Mouse (Mus musculus) spleen, postnatal 14 days (tissue): ENCODE measurements at regions not wholly inside any gene's neighbourhood (a gene's known extent, or its start where the extent isn't known, plus 50 kb on each side); places are given as distances from the start of the nearest gene placed in this dataset.

Experiments used
- DNase-seq, 2 experiments: peaks; one replicate each; pipeline ENCODE4 v3.0.0; 2021 to 2022; ENCODE audit warnings: low spot score in 2 of 2

DNA sequence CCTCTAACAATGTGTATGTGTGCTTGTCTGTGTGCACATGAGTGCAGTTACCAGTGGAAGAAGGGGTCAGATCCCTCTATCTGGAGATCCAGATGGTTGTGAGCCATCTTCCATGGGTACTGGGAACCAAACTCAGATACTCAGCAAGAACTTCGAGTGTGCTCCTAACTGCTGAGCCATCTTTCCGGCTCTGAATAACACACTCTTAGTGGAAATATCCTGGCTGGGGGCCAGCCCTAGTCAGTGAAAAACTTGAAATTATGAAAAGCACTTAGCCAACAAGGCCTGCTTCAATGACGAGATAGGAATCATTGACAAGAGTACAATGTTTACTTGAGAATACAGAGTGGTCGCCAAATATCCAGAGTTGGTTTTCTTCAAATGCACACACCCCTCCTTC is 266.0 kb upstream of the Auts2 start:
- no peak for DNase-seq

DNA sequence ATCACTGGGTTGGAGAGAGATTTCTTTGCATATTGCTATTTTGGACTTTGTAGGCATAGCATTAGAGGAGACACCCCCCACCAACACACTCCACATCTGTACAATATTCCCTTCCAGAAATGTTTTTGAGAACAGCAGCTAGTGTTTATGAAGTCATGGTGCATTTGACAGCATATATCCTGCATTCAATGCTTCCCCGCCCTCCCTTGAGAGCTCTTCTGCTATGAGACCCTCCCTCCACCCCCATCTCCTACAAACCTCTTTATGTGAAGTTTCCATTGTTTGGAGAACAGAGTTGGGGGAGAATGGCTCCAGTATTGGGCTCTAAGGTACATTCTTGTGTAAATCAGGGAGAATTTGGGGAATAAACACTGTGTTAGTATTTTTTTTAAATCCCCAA is 252.9 kb upstream of the Auts2 start:
- DNase-seq: no peak

DNA sequence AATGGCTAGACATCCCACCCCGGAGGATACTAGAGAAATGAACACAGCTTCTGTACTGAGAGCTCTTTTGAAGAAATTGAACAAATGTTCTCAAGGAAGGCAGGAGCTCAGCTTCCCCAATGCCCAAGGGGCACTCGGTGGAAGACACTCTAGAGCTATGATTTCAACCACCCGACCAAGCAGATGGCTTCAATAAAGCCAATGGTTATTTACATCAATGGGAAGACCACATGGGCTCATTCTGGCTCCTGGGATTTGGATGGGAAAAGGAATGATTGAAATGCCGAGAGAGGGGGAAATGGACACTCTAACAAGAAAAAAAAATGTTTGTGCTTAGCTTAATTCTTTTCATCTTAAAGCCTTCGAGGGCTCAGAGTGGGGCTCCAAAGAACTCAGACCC is 249.3 kb upstream of the Auts2 start:
- no peak for DNase-seq

DNA sequence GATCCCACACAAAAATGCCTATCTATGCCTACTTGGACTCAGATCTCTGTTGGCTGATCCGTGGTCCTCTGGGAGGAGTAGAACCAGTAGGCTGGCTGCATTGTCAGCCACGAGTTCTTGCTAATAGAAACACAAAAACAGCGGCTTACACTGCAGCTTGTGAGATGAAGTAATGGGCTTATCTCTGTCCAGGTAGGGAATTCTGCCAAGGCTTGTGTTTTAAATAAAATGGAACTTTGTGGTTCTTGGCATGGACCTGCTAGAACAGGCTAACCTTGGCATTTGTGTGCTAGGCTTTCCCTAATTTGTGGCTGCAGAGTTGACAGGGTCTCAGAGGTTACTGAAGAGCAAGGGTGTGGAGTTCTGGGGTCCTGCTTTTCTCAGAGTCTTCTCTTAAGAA is 242.1 kb upstream of the Auts2 start:
- no peak for DNase-seq

DNA sequence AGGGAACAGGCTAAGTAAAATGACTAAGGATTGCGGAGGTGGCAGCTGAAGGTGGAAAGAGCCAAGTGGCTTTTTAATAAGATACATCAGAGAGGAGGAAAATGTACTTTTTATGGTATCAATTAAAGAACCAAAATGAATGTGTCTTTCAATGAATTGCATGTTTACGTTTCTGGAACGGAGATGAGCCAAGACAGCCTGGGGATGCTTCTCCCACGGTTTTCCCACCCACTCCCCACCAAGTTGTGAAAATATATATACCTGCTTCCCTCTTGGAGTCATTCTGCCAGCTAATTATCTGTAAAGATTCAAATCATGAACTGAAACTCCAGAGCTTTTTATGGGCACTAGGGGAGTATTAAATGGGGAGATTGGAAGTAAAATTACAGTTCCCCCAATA is 241.6 kb upstream of the Auts2 start:
- DNase-seq: no peak

DNA sequence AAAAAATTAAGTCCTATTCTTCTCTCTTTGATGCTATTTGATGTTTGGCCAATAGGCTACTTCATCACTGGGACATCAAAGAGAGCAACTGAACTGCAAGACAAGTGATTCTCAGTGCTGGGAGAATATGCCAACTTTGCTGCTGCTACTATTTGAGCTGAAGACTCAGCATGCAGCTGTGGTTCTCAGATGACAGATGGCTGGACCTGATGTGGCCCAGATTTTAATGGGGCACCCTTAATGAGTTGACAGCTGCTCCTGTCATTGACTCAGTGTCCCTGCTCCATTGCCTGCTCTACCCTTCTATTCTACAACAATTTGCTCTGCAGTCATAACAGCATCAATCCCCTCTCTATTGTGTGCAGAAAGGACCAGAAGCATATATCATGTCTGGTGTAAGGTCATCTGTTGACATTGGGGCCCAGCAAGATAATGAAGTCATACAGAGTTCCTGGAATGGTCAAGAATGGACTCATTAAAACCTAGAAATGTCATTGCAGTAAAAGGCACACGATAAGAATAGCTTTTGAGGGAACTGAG is 231.1 kb upstream of the Auts2 start:
- no peak for DNase-seq

DNA sequence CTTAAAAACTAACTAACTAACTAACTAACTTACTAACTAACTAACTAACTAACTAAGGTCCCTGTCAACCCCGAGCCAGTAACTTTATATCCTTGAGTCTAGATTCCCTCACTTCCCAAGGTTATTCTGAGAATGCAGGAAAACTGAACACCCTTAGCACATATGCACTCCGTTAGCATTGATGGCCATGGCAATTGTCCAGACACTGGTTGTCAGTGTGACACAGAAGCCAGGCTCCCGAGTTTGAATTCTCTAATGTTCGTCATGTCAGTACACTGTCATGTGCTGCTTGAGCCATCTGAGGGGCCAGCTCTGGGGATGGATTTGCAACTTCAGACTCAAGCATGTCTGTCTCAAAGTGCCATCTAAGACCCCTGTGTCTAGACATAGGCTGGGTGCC is 217.3 kb upstream of the Auts2 start:
- no peak for DNase-seq

DNA sequence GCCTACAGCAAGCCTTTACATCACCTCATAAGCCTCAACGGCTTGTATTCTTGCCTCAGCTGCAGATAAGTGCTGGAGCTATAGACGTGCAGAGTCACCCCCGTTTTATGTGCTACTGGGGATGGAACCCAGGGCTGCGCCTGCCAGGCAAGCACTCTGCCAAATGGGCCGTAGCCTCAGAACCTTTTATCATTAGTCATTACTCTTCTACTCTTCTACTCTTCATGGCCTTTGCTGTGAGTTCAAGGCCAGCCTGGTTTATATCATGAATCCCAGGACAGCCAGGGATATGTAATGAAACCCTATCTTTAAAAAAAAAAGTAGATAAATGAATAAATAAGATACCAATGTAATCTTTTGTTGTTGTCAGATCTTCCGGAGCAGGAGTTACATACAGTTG is 216.6 kb upstream of the Auts2 start:
- DNase-seq: no peak

DNA sequence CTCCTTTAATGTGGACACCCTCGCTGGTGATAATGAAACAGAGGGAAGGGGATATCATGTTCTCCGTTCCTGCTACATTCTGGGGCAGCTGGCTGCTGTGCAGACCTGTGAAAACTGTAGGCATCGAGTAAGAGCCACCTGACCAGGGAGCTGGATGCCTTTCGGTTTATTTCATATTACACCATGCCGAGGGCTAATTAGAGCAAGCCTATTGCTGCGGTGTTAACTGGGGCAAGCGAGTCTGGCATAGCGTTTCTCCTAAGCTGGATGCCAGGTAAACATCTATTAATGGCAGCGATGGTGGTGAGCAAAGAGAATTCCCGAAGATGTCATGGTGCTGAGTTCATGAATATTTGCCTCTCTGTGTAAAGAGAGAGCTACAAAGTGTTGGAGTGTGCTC is 215.8 kb upstream of the Auts2 start:
- DNase-seq: no peak

DNA sequence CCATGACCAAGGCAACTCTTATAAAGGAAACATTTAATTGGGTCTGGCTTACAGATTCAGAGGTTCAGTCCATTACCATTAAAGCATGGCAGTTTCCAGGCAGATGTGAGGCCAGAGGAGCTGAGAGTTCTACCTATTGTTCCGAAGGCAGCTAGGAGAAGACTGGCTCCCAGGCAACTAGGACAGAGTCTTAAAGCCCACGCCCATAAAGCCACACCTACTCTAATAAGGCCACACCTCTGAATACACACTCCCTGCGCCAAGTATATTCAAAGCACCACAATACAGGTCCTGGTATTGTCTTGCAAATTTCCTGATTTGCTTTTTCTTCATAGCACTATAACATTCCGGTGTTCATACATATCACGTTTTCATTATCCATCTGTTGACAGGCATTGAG is 194.8 kb upstream of the Auts2 start:
- no peak for DNase-seq

DNA sequence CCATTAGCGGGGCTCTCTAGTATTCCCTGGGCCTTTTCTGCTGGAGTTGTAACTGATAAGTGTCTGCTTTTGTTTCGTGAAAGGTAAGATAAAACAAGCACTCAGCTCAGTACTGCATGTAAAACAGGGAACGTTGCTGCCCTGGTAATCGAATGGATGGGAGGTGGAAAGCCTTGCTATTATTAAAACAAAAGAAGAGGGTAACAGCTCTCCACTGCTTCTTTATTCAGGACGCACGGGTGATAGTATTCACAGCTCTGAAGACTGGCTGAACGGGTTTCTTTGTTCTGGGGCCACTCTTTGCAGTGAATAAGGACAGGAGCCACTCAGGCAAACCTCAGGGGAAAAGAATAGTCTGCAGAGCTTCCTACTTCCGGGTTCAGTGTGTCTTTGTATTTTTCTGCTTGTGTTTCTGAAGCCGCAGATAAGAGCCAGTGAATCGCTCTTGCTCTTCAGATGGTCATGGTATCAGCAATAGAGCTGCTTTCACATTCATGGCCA is 185.6 kb upstream of the Auts2 start:
- no peak for DNase-seq

DNA sequence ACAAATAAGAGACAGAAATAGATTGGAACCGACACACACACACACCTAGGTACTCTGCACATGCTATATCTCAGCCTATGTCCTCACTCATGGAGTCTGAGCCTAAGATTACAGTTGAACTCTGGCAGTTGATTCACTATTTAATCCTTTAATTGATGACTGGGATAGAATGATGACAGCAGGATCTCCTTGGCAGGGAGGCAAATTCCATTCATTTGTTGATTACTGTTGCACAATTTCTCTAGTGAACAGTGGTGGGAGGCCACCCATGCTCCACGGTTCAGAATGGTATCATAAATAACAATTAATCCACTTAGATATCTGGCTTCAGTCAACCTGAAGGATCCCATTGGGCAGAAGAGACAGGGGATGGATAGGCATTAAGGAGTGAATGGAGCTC is 181.3 kb upstream of the Auts2 start:
- DNase-seq: no peak

DNA sequence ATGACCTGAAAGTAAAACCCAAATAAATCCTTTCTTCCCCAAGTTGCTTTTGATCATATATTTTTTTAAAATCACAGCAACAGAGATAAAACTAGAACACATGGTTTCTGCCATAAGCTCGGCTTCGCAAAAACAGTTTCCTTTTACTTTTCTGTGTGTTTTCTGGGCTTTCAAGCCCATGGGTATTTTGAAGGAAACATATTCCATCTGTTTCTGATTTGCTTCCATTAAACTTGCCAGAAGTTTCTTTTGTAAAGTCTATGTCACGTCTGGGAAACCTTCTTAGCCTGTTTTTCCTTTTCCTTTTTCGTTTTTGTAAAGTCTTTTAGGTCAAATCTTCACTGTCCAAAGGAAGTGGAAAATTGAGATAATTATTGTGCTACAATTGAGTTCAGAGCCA is 167.2 kb upstream of the Auts2 start:
- DNase-seq: no peak

DNA sequence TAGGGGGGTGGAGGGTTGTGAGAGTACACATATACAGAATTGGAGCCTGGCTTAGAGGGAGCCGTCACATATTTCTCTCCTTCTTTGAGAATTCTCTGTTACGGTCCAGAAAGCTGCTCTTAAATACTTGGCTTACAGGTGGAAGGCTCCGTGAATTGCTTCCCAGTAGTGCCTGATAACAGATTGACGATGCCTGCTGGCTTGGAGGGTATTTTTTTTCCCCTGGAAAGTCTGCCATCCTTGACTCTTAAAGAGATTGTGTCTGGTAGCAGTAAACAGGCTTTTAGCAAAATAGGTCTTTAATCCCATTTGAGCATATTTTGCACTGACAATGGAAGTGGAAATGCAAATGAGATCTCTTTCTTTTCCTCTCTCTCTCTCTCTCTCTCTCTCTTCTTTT is 164.4 kb upstream of the Auts2 start:
- DNase-seq: no peak

DNA sequence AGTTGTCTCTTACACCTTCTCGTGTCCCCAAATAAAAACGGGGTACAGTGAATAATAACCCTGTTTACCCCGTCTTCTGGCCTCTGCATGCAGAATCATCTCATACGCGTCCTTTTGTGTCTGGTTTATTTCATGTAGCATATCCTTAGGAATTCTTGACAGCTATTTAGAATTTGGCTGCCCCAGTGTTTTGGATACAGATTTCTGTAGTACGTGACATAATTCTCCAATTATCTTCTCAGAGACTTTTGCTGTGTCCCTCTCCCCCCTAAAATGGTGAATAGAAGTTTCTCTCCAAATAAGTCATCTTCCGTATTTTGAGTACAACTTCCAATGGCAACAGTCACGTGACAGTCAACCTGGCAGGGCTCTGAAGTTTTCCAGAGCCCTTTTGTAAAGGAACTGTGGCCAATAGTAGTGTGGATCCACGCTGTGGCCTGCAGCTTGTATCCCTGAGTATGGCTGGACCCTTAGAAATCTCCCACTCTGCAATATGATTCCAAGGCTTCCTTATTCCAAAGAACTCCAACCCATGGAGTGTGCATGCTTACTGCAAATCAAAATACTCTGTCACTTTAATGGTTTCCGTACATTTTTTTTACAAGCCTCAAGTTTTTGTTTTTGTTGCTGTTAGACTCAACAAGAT is 160.4 kb upstream of the Auts2 start:
- DNase-seq: no peak

DNA sequence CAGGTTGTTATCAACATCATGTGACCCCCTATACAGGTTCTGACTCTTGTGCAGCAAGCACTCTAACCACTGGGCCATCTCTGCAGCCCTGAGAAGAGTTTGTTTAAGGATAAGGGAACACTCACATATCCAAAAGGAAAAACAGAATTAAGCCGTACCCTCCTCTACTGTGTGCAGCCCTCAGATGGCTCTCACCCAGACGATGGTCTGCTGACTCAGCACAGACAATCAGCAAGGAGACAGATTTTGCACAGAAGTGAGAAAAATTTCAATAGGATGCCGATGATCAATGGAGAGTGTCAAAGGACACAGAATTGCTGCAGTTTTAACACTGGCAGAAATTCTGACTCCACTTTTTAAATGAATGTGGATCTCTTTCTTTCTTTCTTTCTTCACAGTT is 159.4 kb upstream of the Auts2 start:
- DNase-seq: no peak

DNA sequence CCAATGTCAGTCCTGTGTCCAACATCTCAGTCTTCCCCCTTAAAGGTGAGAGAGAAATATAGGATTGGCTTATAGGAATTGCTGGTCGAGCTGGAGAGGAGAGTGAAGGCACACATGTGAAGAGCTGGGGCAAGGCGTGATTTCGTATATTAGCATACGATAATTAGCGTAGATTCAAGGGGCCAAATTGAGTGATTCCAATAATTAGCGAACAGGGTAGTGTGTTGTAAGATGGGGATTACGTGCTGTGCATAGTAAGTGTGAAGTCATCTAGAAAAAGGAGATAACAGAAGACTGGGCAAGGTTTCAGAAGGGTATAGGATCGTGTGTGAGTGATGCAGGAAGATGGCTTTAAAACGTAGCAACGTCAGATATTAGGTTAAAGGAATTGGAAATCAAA is 147.6 kb upstream of the Auts2 start:
- no peak for DNase-seq

DNA sequence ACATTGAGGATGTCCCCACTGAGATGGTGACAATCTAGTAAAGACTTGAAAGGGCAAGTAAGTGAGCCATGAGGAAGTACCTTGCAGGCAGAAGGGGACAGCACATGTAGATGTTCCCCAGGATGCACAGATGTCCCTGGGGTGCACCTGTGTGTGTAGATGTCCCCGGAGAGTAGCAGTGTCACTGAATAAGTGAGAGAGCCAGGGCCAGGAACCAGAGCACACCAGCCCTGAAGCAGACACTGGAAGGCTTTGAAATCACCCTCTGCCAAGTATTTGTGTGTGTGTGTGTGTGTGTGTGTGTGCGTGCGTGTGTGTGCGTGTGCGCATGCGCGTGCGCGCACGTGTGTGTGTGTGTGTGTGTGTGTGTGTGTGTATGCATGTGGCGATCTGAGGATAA is 132.1 kb upstream of the Auts2 start:
- DNase-seq: no peak

DNA sequence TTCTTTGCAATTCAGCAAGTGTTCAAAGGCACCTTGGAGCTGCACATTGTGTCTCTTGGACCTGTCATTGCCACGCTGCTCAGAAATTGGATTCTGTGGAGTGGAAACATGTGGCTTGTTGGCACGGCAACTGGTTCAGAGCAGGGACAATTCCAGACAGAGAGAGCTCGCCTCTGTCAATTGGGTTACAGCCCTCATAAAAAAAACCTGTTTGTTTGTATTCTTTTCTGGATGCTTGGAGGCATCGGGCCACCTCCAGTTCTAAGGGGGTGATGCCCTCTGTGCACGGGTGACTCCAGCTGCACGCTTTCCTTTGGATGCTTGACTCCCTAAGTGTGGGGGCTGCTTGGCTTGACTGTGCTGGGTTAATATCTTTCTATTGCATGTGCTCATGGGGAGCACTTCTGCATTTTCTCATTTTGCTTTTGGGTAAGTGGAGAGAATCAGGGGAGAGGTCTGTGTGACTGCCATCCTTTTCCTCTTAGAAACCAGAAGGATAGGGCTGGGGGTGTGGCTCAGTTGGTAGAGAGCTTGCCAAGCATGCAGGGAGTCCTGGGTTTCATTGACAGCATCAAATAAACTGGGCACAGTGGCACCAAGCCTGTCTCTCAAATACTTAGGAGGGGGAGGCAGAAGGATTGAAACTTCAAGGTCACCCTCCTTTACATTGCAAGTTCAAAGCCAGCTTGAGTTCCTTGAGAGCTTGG is 130.6 kb upstream of the Auts2 start:
- no peak for DNase-seq

DNA sequence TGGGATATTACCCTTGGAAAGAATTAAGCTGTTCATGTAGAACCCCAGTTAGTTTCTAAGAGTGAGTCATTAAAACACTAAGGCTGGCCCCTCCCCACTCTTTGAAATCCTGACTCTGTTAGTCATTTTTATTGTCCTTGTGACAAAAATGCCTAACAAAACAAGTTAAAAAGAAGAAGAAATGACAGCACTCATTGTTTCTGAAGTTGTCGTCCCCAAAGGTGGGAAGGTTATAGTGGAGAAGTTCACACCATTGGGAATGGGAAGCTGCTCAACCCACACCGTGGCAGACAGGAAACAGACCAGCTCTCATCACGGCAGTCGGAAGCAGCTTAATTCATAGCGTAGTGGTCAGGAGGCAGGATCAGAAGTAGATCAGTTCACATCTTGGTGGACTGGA is 128.4 kb upstream of the Auts2 start:
- DNase-seq: no peak

DNA sequence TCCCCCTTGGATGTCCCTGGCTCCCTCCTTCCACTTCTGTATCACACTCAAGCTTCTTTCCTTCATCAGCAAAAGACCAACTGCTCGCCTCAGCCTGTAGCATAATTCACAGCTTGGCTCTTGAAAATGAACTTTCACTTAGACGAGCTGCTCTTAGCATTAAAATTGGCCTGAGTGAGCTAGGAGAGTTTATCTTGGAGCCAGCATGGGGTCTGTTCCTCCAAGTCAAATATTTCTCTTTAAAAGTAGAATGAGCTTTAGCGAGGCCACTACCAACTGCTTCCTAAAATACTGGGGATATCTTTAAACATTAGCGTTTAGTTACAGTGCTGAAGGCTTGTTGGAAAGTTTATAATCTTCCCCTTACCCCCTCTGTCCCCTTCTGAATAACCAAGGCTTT is 124.2 kb upstream of the Auts2 start:
- DNase-seq: no peak

DNA sequence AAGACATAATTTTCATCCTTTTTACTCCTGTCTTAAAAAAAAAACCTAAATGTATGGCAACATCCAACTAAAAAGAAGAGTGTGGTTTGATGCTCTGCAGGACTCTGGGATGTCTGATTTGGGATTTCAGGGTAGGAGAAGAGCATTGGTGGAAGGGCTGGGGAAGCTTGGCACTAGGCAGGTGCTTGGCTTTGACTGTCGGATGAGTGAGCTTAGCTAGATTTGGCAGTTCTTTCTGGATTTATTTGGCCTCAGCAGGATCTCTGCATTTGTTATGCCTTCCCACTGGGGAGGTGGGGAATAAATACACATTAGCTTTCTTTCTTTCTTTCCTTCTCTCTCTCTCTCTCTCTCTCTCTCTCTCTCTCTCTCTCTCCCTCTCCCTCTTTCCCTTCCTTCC is 118.1 kb upstream of the Auts2 start:
- DNase-seq: no peak

DNA sequence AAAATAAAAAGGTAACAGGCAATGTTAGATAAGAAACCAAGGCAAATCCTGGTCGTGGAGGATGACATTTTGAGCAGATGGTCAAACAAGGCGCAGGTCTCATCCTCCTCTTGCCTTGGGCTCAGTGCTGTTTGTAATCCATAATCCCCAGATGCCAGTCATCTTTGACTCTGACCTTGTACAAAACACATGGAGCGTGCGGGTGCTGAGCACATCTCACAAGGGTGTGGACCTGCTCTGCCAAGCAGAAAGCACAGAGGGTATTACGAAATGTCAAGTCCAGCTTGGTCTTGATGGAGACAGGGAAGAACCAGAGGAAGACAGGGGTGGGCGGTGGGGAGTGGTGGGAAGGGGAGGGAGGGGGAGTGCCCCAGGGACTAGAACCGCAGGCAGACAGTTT is 116.9 kb upstream of the Auts2 start:
- no peak for DNase-seq

DNA sequence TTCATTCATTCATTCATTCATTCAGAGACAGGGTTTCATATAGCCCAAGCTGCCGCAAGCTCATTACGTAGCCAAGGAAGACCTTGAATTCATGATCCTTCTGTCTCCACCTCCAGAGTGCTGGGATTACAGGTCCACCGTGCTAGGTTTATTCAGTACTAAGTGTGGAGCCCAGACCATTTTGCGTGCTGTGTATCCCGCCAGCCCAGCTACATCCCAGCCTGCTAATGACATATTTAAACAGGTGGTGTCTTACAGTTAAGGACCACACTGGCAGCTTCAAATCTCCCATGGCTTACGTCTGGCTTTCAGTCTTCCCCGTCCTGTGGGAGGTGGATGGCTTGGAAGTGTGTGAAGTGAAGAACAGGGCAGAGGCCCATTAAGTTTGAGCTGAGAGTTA is 111.2 kb upstream of the Auts2 start:
- DNase-seq: no peak
